Mouse (Mus musculus): ENCODE data around the gene Mob1a.
A peak's percentile ranks its signal among the peaks of the same experiment; 100 is the strongest.

Gene Mob1a

GRCm38 (mm10) chr6:83325525-83326393, at the start of gene Mob1a, which contains the start of gene Mthfd2:
TSS of gene Mob1a (plus strand) at chr6:83326016.
TSS of gene Mthfd2 (minus strand) at chr6:83325908.
- peak; percentile 95 for DNase-seq

- DNase-seq: no peak
Observed at GRCm38 (mm10) chr6:83277151-83277550, 48.7 kb upstream of the Mob1a start.

GRCm38 (mm10) chr6:83278881-83279280, 46.9 kb upstream of the Mob1a start:
- no peak for DNase-seq

DNA sequence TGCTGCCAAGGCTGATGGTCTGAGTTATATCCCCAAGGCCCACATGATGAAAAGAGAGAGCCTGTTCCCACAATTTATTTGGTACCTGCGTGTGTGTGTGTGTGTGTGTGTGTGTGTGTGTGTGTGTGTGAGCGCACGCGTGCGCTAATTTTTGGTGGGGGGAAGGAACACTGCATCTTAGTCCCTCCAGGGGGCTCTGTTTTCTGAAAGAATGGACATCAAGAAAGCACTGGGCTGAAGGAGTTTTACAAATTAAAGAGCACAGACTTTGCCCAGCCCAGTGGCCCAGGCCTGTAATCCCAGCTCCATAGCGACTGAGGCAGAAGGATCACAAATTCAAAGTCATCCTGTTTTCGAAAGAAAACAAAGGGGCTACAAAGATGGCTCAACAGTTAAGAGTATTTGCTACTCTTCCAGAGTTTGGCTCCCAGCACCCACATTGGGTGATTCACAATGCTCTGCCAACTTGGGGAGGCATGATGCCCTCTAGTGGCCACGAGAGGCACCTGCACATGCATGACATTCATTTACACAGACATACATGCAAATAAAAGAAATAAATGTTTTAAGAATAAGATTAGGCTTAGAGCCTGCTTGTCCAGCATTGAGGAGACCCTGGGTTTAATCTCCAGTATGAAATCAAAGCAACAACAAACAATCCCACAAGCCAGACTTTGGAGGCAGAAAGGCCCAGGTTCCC, 45.4 kb upstream of the Mob1a start:
- no peak for DNase-seq

- no peak for DNase-seq
Observed at GRCm38 (mm10) chr6:83300447-83301229, 25.2 kb upstream of the Mob1a start.

GRCm38 (mm10) chr6:83301294-83301693, 24.5 kb upstream of the Mob1a start:
- DNase-seq: no peak

DNA sequence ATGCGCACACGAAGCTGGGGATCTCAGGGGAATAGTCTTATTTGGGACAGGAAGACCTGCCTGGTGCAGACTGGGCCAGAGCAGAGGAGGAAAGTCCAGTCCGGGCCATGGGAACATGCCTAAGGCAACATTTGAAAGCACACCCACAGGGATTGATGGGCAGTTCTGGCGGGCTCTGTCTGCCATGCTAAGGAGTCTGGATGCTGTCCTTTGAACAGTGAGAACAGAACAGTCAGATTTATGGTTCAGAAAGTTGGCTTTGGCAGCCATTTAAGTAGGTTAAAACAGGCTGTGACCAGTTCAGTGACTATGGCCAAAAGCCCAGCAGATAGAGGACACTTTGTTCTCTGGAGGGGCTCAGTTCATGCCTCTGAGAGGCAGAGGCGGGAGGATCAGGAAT, 23.6 kb upstream of the Mob1a start:
- DNase-seq: no peak

- DNase-seq: no peak
Observed at GRCm38 (mm10) chr6:83309017-83309416, 16.8 kb upstream of the Mob1a start.

GRCm38 (mm10) chr6:83311206-83311605, 14.6 kb upstream of the Mob1a start:
- no peak for DNase-seq

GRCm38 (mm10) chr6:83312021-83312420, 13.8 kb upstream of the Mob1a start:
- no peak for DNase-seq

DNA sequence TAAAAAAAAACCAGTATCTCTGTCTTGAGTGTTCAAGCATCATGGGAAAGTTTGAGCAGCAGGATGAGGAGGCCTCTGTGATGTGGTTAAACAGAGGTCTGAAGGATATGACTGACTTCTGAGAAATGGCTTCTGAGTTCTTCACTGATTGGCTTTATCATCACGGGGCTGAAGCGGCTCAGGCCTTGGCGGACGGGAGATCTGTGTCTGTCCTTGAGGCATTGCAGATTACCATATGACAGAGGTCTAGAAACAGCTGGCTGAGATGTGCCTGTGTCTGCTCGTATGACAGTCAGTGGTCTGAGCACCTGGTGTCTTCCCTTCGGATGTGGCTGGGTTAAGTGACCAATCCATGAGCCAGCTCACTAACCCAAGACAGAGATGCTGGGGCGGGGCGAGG, 13.3 kb upstream of the Mob1a start:
- no peak for DNase-seq

DNA sequence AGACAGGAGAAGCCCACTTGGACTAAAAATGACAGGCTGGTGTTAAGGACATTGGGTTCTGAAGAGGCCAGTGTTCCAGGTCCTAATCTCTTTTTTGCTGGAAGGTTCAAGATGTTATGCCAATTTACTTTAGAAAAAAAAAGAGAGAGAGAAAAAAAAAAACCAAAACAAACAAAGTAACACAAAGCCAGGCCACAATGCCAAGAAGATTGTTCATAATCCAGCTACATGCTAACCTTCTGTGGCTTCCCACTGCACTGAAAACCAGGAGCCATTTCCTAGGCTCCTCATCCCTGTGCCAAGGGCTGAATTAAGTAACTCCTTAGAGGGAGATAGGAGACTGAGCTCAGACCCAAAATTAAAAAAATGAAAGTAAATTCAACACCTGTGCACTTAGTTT, 10.5 kb upstream of the Mob1a start:
- DNase-seq: no peak

DNA sequence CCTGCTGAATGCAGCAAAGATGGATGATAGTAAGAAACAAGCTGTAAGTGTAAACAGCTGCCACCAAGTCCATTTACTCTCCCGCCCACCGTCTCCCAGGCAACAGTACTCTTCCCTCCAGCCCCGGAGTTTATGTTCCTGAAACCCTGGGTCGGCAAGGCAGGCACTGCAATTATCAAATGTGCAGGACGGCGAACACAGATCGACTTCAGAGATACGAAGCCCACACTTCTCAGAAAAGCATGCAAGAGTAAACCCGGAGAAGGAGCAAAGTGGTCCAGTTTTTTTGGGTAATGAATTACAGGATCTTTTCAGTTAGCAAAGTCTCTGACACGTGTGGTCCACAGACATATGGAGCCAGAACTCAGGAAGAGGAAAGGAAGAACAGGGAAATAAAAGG, 9.8 kb upstream of the Mob1a start:
- DNase-seq: no peak

DNA sequence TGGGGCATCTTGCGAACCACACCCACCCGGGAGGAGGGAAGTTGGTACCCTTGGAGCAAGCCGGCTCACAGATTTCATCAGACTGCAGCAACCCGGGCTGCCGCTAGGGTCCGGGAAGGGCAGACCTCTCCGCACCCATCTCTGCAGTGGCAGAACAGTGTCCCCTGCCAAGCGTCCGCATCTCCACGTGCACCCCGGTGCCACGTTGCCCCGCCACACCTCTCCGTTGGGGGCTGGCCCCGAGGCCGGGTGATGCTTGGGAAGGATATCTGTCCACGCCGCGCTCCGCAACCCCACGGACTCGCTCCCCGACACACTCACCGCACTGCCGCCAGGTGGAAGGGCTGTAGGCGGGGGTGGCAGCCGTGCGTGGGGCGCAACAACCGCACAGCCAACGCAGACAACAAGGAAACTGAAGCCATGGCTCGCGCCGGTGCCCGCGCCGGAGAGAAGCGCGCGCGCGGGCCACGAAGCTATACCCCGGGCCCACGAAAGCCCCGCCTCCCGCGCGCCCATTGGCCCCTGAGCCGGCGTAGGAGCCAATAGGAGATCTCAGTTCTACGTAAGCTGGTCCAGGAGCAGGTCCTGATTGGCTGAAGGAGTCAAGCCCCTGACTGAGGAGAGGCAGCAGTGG, 8.6 kb upstream of the Mob1a start:
- peak; percentile 93 for DNase-seq

- DNase-seq: no peak
Observed at GRCm38 (mm10) chr6:83321927-83322326, 3.9 kb upstream of the Mob1a start.

- DNase-seq: no peak
Observed at GRCm38 (mm10) chr6:83322794-83323193, 3.0 kb upstream of the Mob1a start.

- DNase-seq: no peak
Observed at GRCm38 (mm10) chr6:83323652-83324419, 2.0 kb upstream of the Mob1a start.

- DNase-seq: no peak
Observed at GRCm38 (mm10) chr6:83326394-83326736, 549 bp downstream of the Mob1a start.

DNA sequence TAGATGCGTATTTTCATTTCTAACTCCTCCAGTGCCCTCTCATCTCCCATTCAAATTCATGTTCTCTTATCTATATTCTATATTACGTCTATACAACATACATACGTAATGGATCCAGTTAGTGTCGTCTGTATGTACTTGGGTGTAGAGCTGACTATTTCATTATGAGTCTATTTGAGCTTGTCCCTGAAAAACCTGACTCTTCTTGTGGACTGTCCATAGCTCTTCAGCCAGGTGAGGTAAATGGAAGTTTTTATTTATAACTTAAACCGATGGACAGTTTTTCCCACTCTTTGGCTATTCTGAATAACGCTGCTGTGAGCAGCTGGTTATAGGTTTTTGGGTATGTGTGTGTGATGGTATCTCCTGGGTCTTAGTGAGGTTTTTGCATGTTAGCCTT, 945 bp downstream of the Mob1a start:
- no peak for DNase-seq

DNA sequence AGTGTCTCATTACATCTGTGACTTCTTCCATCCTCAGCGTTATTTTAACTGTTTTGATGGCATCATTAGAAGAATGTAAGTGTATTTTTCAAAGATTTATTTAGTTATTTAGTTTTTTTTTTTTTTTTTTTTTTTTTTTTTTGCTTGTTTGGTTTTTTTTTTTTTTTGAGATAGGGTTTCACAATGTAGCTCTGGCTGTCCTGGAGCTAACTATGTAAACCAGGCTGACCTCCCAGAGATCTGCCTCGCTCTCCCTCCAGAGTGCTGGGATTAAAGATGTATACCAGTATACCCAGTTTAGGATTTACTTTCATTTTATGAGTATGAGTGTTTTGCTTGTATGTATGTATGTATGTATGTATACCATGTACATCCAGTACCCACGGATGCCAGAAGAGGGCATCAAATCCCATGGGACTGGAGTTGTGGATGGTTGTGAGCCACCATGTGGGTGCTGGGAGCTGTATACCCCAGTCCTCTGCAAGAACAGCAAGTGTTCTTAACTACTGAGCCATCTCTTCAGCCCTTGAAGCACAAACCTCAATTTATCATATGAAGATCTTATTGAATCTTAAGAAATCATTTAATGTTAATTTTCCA, 1.9 kb downstream of the Mob1a start:
- DNase-seq: no peak

DNA sequence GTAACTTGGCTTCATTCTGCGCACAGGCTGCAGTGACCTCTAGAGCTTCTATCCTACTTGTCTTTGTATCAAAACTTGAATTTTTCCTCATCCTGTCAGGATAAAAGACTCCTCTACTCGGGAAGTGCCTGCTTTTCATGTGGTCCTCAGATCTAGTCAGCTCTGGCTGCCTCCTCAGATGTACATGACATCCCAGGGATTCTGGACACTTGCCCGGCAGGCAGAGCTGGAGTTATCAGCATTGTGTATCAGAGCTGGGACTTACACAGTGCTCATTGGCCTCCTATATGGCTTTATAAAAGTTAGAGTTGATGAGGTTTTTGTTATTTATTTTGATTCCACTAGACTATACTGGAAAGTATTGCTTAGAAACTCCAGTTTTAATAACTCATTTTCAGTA, 15.6 kb downstream of the Mob1a start:
- no peak for DNase-seq

- no peak for DNase-seq
Observed at GRCm38 (mm10) chr6:83342957-83343356, 17.1 kb downstream of the Mob1a start.
